Mouse (Mus musculus) midbrain, embryonic 16.5 days (tissue): Measurements from ENCODE around the gene Gkap1. TPM values are rescaled to one million over a fixed set of nuclear protein-coding genes. Genes with fewer than 3 reads are reported as not detected.
A peak's percentile ranks its signal among the peaks of the same experiment; 100 is the strongest.

Experiments used
- ATAC-seq: fragments of 200-750 bp; cut with Nextera tagmentation; 2 replicates; pipeline ENCODE4 v1.8.0; 2017; ENCODE audit warnings: moderate TSS enrichment
- H3K27ac ChIP-seq: fragments of 300-500 bp; sonication (generic); 2 replicates; pipeline ENCODE4 v1.5.1; 2014; ENCODE audit warnings: mild to moderate bottlenecking, low read length, mixed read lengths
- H3K27me3 ChIP-seq: fragments of 300-500 bp; sonication (generic); 2 replicates; pipeline ENCODE4 v1.6.1; 2014; ENCODE audit warnings: low read depth, low read length, mixed read lengths; ENCODE audit not compliant: control insufficient read depth, insufficient read depth
- H3K36me3 ChIP-seq: fragments of 300-500 bp; sonication (generic); 2 replicates; pipeline ENCODE4 v1.6.1; 2014; ENCODE audit warnings: mild to moderate bottlenecking, low read length, moderate library complexity, mixed read lengths; ENCODE audit not compliant: control insufficient read depth, insufficient read depth
- H3K4me1 ChIP-seq: fragments of 300-500 bp; sonication (generic); 2 replicates; pipeline ENCODE4 v1.6.1; 2014; ENCODE audit warnings: mild to moderate bottlenecking, low read length, mixed read lengths; ENCODE audit not compliant: control insufficient read depth, insufficient read depth
- H3K4me2 ChIP-seq: fragments of 300-500 bp; sonication (generic); 2 replicates; pipeline ENCODE4 v1.6.1; 2014; ENCODE audit warnings: mild to moderate bottlenecking, low read length, mixed read lengths
- H3K4me3 ChIP-seq: fragments of 300-500 bp; sonication (generic); 2 replicates; pipeline ENCODE4 v1.5.1; 2014; ENCODE audit warnings: low read depth, mild to moderate bottlenecking, low read length, moderate library complexity, mixed read lengths
- H3K9ac ChIP-seq: fragments of 300-500 bp; sonication (generic); 2 replicates; pipeline ENCODE4 v1.6.1; 2014; ENCODE audit warnings: low read depth, low read length, mixed read lengths
- H3K9me3 ChIP-seq: fragments of 300-500 bp; sonication (generic); replicated peaks from 2 replicates; pipeline ENCODE4 v1.6.1; 2014; ENCODE audit warnings: mild to moderate bottlenecking, low read length, mixed read lengths; ENCODE audit not compliant: control insufficient read depth, poor library complexity, severe bottlenecking
- WGBS: fragments of 180-500 bp; shearing (Covaris S2); extraction: QIAGEN DNeasy Blood & Tissue Kit; methylation state at CpG from one replicate; pipeline ENCODE4 v1.1.7; 2014; 5-methylcytosine and 5-hydroxymethylcytosine counted together
- polyA plus RNA-seq: library from polyadenylated mRNA; unstranded; fragments of >200 nt; fragmentation: Nextera tagmentation; extraction: Ambion mirVana; gene quantifications from 2 replicates; pipeline ENCODE4 v1.2.1, GENCODE M21; 2015

The Gkap1 gene
- 20.4 and 22.7 TPM in 2 replicates for polyA plus RNA-seq

DNA sequence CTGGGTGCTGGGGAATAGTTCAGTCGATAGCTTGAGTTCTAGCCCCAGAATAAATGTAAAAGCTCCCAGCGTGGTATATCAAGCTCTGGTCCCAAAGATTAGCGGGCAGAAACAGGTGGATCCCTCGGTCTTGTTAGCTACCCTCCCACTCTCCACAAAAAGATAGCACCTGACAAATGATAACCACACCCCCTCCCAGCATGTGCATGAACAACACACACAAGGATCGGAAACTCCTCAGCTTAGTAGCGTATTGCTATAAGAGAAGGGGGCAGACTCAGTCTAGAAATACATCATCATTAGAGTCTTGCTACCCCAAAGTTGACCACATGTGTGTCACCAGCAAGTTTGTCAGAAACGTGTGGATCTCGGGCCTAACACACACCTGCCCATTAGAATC, at the start of gene Gkap1:
TSS of gene Gkap1 (minus strand) at position 101 of the 400 bp plus-strand sequence.
- H3K4me3 ChIP-seq: peak within 1 kb of the TSS; percentile 90
- ATAC-seq: no peak
- no peaks in the 10 kb centered on the region for H3K9me3 ChIP-seq
- peak within 1 kb of the TSS; percentile 84 for H3K9ac ChIP-seq
- peak within 1 kb of the TSS; percentile 77 for H3K27ac ChIP-seq
- H3K4me2 ChIP-seq: peak within 1 kb of the TSS; percentile 87
- H3K36me3 ChIP-seq: no peaks in the 10 kb centered on the region
- WGBS: 76% methylated on average over 8 of the region's 8 CpGs
- no peaks in the 10 kb centered on the region for H3K27me3 ChIP-seq
- H3K4me1 ChIP-seq: peaks cover 19% of the 10 kb centered on the region

DNA sequence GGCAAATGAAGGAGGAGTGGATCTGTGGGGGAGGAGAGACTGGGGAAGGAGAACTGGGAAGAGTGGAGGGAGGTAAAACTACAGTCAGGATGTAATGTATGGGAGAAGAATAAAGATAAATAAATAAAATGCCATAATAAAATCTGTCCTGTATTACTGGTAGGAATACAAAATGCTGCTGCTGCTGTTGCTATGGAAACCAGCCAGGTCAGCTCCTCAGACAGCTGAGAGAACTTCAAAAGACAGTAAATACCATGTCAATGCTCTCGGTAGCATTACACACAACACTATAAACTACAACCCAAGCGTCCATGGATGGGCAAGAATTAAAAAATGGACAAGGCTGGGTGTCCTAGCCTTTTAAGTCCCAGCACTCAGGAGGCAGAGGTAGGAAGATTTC, 42.3 kb upstream of the Gkap1 start:
- peak; percentile 66; the same call in 1 of the 2 replicates for ATAC-seq
- H3K9me3 ChIP-seq: no peaks in the 10 kb centered on the region
- H3K4me2 ChIP-seq: no peak overlapping the region
- WGBS: 34% methylated on average over 2 of the region's 2 CpGs
- no peak overlapping the region for H3K4me3 ChIP-seq
- H3K27ac ChIP-seq: peak overlapping the region; percentile 74
- H3K36me3 ChIP-seq: no peaks in the 10 kb centered on the region
- H3K27me3 ChIP-seq: no peaks in the 10 kb centered on the region
- H3K4me1 ChIP-seq: peaks cover 12% of the 10 kb centered on the region
- H3K9ac ChIP-seq: peak overlapping the region; percentile 16; the same call in 1 of the 2 replicates

- Histone ChIP-seq H3K4me1 (peaks cover 12% of the 10 kb centered on the region), H3K36me3 (no peaks in the 10 kb centered on the region), H3K27me3 (no peaks in the 10 kb centered on the region), H3K4me3 (no peak overlapping the region), H3K9me3 (no peaks in the 10 kb centered on the region), H3K9ac (no peak overlapping the region), H3K27ac (no peak overlapping the region), H3K4me2 (no peak overlapping the region)
- no peak for ATAC-seq
- WGBS: 62% methylated on average over 6 of the region's 6 CpGs
Measured at GRCm38 (mm10) chr13:58314991-58315390, 39.5 kb upstream of the Gkap1 start.

DNA sequence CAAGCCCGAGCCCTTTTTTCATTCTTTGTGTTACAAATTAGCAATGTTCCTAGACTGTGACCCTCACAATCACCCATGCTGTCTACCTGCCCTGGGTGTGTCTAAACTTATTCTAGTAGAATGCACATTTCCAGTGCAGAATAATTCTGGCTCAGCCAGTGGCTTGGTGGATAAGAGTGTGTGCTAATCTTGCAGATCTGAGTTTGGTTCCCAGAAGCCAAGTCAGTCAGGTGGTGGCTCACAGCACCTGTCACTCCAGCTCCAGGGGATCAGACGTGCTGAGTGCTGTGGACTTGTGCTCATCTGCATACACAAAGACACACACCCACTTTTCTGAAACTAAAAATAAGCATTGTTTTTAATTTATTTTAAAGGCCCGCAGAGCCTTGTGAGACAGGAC, 38.3 kb upstream of the Gkap1 start:
- WGBS: 62% methylated on average over 3 of the region's 3 CpGs
- Histone ChIP-seq H3K4me1 (peaks cover 12% of the 10 kb centered on the region), H3K36me3 (no peaks in the 10 kb centered on the region), H3K27ac (no peak overlapping the region), H3K4me3 (no peak overlapping the region), H3K4me2 (no peak overlapping the region), H3K9me3 (no peaks in the 10 kb centered on the region), H3K27me3 (no peaks in the 10 kb centered on the region), H3K9ac (no peak overlapping the region)
- no peak for ATAC-seq

- no peak for ATAC-seq
- WGBS: 48% methylated on average over 3 of the region's 3 CpGs
- H3K4me3 ChIP-seq: no peak overlapping the region
- no peak overlapping the region for H3K4me2 ChIP-seq
- H3K9me3 ChIP-seq: no peaks in the 10 kb centered on the region
- H3K27ac ChIP-seq: no peak overlapping the region
- H3K9ac ChIP-seq: no peak overlapping the region
- no peaks in the 10 kb centered on the region for H3K4me1 ChIP-seq
- H3K27me3 ChIP-seq: no peaks in the 10 kb centered on the region
- no peaks in the 10 kb centered on the region for H3K36me3 ChIP-seq
Measured at GRCm38 (mm10) chr13:58311351-58311750, 35.9 kb upstream of the Gkap1 start.

DNA sequence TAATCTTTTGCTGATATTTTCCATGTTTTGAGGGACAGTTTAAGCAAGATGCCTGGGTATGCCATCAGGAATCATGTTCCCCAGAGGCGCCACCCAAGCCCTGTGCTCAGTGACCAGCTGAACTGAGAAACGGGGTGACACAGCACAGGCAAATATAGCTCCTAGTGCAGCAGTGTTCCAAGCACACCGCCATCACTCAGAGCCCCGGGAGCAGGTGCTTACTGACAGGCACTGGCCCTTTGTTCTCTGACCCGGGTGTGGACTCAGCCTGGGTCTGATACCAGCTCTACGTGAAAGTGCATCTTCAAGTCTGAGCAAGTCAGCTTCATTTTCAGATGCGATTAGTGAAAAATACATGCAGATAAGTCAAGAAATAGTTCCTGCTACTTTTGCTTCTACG, 34.0 kb upstream of the Gkap1 start:
- Histone ChIP-seq H3K27ac (no peak overlapping the region), H3K4me3 (no peak overlapping the region), H3K9me3 (no peaks in the 10 kb centered on the region), H3K27me3 (no peaks in the 10 kb centered on the region), H3K4me2 (no peak overlapping the region), H3K9ac (no peak overlapping the region), H3K36me3 (no peaks in the 10 kb centered on the region), H3K4me1 (no peaks in the 10 kb centered on the region)
- ATAC-seq: no peak
- WGBS: 66% methylated on average over 8 of the region's 8 CpGs

- Histone ChIP-seq H3K27ac (no peak overlapping the region), H3K36me3 (no peaks in the 10 kb centered on the region), H3K4me3 (no peak overlapping the region), H3K9me3 (no peaks in the 10 kb centered on the region), H3K4me1 (no peaks in the 10 kb centered on the region), H3K27me3 (no peaks in the 10 kb centered on the region), H3K4me2 (no peak overlapping the region), H3K9ac (no peak overlapping the region)
- no peak for ATAC-seq
- WGBS: 92% methylated on average over 5 of the region's 5 CpGs
Measured at GRCm38 (mm10) chr13:58307453-58307852, 32.0 kb upstream of the Gkap1 start.

GRCm38 (mm10) chr13:58305230-58305629, 29.7 kb upstream of the Gkap1 start:
- Histone ChIP-seq H3K4me3 (no peak overlapping the region), H3K27ac (no peak overlapping the region), H3K4me2 (no peak overlapping the region), H3K36me3 (no peaks in the 10 kb centered on the region), H3K9me3 (no peaks in the 10 kb centered on the region), H3K9ac (no peak overlapping the region), H3K27me3 (no peaks in the 10 kb centered on the region), H3K4me1 (no peaks in the 10 kb centered on the region)
- 86% methylated on average over 2 of the region's 2 CpGs for WGBS
- ATAC-seq: no peak

GRCm38 (mm10) chr13:58302421-58303145, 27.1 kb upstream of the Gkap1 start:
- H3K4me2 ChIP-seq: no peak overlapping the region
- no peak for ATAC-seq
- no peak overlapping the region for H3K4me3 ChIP-seq
- no peaks in the 10 kb centered on the region for H3K4me1 ChIP-seq
- 74% methylated on average over 9 of the region's 9 CpGs for WGBS
- H3K9ac ChIP-seq: no peak overlapping the region
- H3K27ac ChIP-seq: no peak overlapping the region
- no peaks in the 10 kb centered on the region for H3K36me3 ChIP-seq
- H3K9me3 ChIP-seq: no peaks in the 10 kb centered on the region
- no peaks in the 10 kb centered on the region for H3K27me3 ChIP-seq
